Mouse (Mus musculus) limb, embryonic 11.5 days (tissue): Measurements from ENCODE around the gene Hspa2. TPM values are rescaled to one million over a fixed set of nuclear protein-coding genes. Genes with fewer than 3 reads are reported as not detected.
A peak's percentile ranks its signal among the peaks of the same experiment; 100 is the strongest.

Experiments used
- ATAC-seq: fragments of 200-750 bp; cut with Nextera tagmentation; 2 replicates; pipeline ENCODE4 v1.8.0; 2017; ENCODE audit warnings: low read depth; ENCODE audit not compliant: insufficient number of reproducible peaks, low FRiP score, low TSS enrichment
- DNase-seq: peaks from one replicate; pipeline ENCODE4 v3.0.0-alpha.2; 2015; ENCODE audit warnings: low spot score
- H3K27ac ChIP-seq: fragments of 300-500 bp; sonication (generic); replicated peaks from 2 replicates; pipeline ENCODE4 v1.5.1; 2014; ENCODE audit warnings: low read depth, mild to moderate bottlenecking, low read length
- H3K27me3 ChIP-seq: fragments of 300-500 bp; sonication (generic); 2 replicates; pipeline ENCODE4 v1.6.1; 2014; ENCODE audit warnings: mild to moderate bottlenecking, low read length, mixed read lengths; ENCODE audit not compliant: control insufficient read depth, insufficient read depth
- H3K36me3 ChIP-seq: fragments of 300-500 bp; sonication (generic); 2 replicates; pipeline ENCODE4 v1.6.1; 2014; ENCODE audit warnings: mild to moderate bottlenecking, low read length, moderate library complexity, mixed read lengths; ENCODE audit not compliant: control insufficient read depth, insufficient read depth
- H3K4me1 ChIP-seq: fragments of 300-500 bp; sonication (generic); 2 replicates; pipeline ENCODE4 v1.6.1; 2014; ENCODE audit warnings: low read length, mixed read lengths; ENCODE audit not compliant: control insufficient read depth, insufficient read depth
- H3K4me2 ChIP-seq: fragments of 300-500 bp; sonication (generic); 2 replicates; pipeline ENCODE4 v1.6.1; 2014; ENCODE audit warnings: low read depth, mild to moderate bottlenecking, moderate library complexity; ENCODE audit not compliant: severe bottlenecking
- H3K4me3 ChIP-seq: fragments of 300-500 bp; sonication (generic); 2 replicates; pipeline ENCODE4 v1.5.1; 2014; ENCODE audit warnings: low read depth, low read length
- H3K9ac ChIP-seq: fragments of 300-500 bp; sonication (generic); 2 replicates; pipeline ENCODE4 v1.6.1; 2014; ENCODE audit warnings: mild to moderate bottlenecking, low read length
- H3K9me3 ChIP-seq: fragments of 300-500 bp; sonication (generic); 2 replicates; pipeline ENCODE4 v1.6.1; 2016; ENCODE audit warnings: low read length; ENCODE audit not compliant: control insufficient read depth
- WGBS: fragments of 180-500 bp; shearing (Covaris S2); extraction: QIAGEN DNeasy Blood & Tissue Kit; methylation state at CpG from one replicate; pipeline ENCODE4 v1.1.7; 2014; 5-methylcytosine and 5-hydroxymethylcytosine counted together
- polyA plus RNA-seq: library from polyadenylated mRNA; unstranded; fragments of >200 nt; fragmentation: Nextera tagmentation; extraction: Ambion mirVana; gene quantifications from 2 replicates; pipeline ENCODE4 v1.2.1, GENCODE M21; 2014

Hspa2 gene
- 5.3 and 5.7 TPM in 2 replicates for polyA plus RNA-seq

DNA sequence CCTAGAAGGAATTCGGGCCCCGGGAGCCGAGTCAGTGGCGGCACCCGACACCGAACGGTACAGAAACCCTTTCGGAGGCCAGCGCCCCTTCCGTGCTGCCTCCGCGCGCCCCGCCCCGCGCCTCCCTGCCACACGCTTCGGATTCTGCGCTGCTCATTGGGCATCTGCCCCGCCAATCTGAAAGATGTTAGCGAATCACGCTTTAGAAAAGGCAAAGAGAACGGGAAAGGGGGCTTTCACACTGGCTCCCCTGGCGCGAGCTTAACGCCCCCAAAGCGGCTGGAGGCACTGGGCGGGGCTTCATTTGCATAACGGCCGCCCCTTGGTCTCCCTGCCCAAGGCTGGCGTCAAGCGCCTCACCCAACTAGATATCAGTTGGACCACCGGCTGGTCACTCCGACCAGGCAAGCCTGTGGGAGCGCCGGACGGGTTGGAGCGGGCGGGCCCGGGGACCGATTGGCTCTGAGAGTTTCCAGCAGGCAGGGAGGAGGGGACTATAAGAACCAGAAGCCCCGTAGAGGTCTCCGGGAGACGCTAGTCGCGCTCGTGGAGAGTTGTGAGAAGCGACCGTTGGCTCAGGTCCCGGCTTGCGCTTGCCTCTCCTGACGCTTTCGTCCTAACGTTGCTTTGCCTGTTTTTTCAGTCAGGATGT lies at the start of gene Hspa2:
Gene Hspa2 (plus strand): TSS at position 291 of the 652 bp plus-strand sequence.
- Histone ChIP-seq H3K27ac (no peak within 1 kb of the TSS), H3K4me2 (peak within 1 kb of the TSS; percentile 60), H3K4me1 (0 out of 2 replicates have a peak, but pooled peaks cover under 1% of the 10 kb centered on the region), H3K9me3 (no peaks in the 10 kb centered on the region), H3K9ac (peak within 1 kb of the TSS; percentile 60), H3K36me3 (no peaks in the 10 kb centered on the region), H3K27me3 (peaks cover 22% of the 10 kb centered on the region), H3K4me3 (peak within 1 kb of the TSS; percentile 68)
- WGBS, result 0% methylated on average over 54 of the region's 54 CpGs
- DNase-seq (peak; percentile 99), ATAC-seq (peak; percentile 97)

DNA sequence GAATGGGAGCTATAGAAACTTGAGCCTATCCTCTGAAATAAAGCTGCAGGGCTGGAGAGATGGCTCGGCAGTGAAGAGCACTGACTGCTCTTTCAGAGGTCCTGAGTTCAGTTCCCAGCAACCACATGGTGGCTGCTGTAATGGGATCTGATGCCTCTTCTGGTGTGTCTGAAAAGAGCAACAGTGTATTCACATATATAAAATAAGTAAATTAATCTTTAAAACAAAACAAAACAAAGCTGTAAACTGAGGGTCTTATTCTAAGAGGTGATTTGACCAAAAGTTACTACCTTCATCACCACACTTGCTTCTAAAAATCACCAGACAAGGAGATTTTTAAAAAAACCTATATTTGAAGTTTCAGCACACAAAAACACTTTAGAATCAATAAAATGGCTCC lies 43.1 kb upstream of the Hspa2 start:
- DNase-seq (no peak), ATAC-seq (no peak)
- Histone ChIP-seq H3K27me3 (no peaks in the 10 kb centered on the region), H3K27ac (no peak overlapping the region), H3K36me3 (no peaks in the 10 kb centered on the region), H3K4me2 (no peak overlapping the region), H3K9ac (no peak overlapping the region), H3K9me3 (no peaks in the 10 kb centered on the region), H3K4me1 (no peaks in the 10 kb centered on the region), H3K4me3 (no peak overlapping the region)
- WGBS, result 87% methylated on average over 1 of the region's 1 CpGs

DNA sequence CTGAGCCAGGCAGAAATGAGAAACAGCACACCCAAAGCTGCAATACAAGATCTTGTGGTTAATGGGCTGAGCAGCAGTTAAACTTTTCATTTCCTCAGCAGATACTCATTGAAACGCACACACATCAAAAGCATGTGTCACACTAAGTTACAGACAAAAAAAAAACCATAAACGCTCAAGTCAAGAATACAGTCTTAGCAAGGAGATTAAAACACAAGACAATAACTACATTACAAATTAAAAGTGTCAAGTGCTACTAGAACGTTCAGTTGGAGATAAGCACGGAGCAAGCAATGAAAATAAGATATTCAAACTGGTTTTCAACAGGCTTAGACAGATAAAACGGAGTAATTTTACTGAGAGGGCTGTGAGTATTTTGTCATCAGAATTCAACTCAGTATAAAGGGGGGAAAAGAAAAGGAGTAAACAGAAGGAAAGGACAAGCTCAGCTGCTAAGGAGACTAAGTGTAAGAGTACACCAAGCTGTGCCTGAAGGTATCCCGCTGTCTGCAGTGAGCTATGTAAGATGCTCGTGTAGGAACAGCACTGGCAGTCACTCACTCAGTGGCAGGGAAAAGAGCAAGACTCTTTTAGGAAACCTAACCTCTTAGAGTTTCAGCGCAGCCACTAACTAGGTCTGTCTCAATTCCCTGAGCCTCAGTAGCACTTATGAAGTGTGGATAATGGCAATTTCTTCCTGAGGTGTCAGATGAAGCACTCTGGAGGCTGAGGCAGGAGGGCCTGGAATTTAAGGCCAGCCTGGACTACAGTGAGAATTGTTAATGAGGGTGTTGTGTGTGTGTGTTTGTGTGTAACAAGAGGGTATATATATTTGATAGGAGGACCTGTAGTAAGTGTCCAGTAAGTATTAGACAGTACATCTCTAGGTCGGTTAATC lies 42.3 kb upstream of the Hspa2 start:
- ATAC-seq (no peak), DNase-seq (no peak)
- no peak overlapping the region for H3K4me3 ChIP-seq
- WGBS, result 58% methylated on average over 9 of the region's 9 CpGs
- no peaks in the 10 kb centered on the region for H3K27me3 ChIP-seq
- no peak overlapping the region for H3K27ac ChIP-seq
- no peak overlapping the region for H3K4me2 ChIP-seq
- no peaks in the 10 kb centered on the region for H3K4me1 ChIP-seq
- no peaks in the 10 kb centered on the region for H3K36me3 ChIP-seq
- H3K9me3 ChIP-seq, result no peaks in the 10 kb centered on the region
- H3K9ac ChIP-seq, result no peak overlapping the region

DNA sequence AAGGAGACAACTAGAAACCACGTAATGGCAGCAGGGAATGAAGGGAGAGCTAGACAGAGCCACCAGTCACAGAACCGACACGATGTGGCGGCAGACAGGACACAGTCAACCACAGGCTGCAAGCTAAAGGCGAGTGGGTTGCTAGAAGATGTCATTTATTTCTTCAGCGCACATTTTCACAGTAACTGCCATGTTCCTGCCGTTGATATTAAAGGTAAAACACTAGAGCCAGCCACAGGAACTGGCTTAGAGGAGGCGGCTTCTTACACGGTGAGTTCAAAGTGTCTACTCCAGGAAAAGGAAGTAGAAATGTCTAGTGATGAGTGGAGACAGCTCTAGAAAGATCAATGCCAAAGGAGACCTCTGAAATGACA lies 41.7 kb upstream of the Hspa2 start:
- H3K4me1 ChIP-seq, result peaks cover 6% of the 10 kb centered on the region
- ATAC-seq (no peak), DNase-seq (no peak)
- H3K4me3 ChIP-seq, result no peak overlapping the region
- no peak overlapping the region for H3K27ac ChIP-seq
- no peaks in the 10 kb centered on the region for H3K36me3 ChIP-seq
- WGBS, result 89% methylated on average over 9 of the region's 9 CpGs
- H3K9ac ChIP-seq, result no peak overlapping the region
- H3K27me3 ChIP-seq, result no peaks in the 10 kb centered on the region
- H3K4me2 ChIP-seq, result no peak overlapping the region
- H3K9me3 ChIP-seq, result no peaks in the 10 kb centered on the region

DNA sequence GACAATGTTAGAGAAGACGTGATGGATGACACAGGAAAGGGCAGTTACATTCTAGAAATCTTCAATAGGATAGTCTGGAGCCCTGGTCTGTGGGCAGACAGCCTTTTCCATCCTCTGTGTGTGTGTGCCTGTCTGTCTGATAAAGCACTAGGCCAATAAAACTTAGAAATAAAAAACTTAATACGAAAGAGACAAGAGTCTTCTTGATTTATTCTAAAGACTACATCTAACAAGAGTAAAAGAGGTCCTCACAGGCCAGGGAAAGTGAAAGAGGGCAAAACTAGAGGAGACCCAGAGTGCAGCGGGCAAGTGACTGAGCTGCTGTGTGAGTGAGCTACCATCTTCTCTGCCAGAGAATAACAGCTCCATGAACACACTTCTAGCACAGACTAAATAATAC lies 37.7 kb upstream of the Hspa2 start:
- no peak for DNase-seq
- Histone ChIP-seq H3K27ac (no peak overlapping the region), H3K4me2 (no peak overlapping the region), H3K9ac (no peak overlapping the region), H3K4me1 (peaks cover 21% of the 10 kb centered on the region), H3K27me3 (no peaks in the 10 kb centered on the region), H3K9me3 (no peaks in the 10 kb centered on the region), H3K4me3 (no peak overlapping the region), H3K36me3 (no peaks in the 10 kb centered on the region)
- WGBS, result 82% methylated on average over 3 of the region's 3 CpGs
- no peak for ATAC-seq

DNA sequence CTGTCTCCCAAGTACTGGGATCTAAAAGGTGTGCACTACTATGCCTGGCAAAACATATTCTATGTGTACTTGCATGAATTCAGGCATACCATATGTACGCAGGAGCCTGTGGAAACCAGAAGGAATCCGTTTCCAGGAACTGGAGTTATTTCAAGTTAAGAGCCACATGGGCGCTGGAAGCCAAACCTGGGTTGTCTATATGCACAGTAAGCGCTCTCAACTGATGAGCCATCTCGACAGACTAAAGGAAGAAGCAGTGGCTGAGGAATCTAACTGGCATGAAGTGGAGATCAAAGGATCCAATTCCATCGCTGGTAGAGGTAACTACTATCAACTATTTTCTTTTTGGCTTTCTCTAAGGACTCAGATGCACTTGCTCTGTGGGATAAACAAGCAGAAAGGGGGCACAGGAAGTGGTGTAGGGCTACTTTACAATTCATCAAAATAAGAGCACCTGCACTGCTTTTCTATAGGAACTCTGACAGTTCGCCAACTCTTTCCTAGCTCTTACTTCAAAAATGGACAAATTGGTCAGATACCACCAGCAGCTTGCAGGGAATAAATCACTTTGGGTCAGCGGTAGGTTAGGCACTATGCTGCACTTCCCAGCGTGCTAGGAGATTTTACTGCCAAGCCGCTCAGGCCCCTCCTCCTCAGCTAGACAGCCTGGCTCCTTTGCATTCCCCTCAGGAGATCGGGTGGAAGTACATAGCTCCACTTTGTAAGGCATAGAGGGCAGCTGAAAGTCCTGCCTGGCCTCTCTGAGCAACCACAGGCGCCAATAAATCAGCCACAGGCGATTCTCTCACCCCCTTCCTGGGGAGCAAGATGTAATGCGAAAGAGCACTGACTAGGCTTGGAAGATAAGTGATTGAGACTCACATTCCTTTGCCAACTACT lies 36.6 kb upstream of the Hspa2 start:
- Histone ChIP-seq H3K27me3 (no peaks in the 10 kb centered on the region), H3K4me3 (peak overlapping the region; percentile 11; the same call in 1 of the 2 replicates), H3K36me3 (no peaks in the 10 kb centered on the region), H3K4me1 (peaks cover 23% of the 10 kb centered on the region), H3K27ac (no peak overlapping the region), H3K9ac (0 out of 2 replicates have a peak overlapping the region, but pooled peaks have one; percentile 9), H3K4me2 (peak overlapping the region; percentile 84), H3K9me3 (no peaks in the 10 kb centered on the region)
- DNase-seq (peak; percentile 58), ATAC-seq (no peak)
- WGBS, result 18% methylated on average over 14 of the region's 14 CpGs

DNA sequence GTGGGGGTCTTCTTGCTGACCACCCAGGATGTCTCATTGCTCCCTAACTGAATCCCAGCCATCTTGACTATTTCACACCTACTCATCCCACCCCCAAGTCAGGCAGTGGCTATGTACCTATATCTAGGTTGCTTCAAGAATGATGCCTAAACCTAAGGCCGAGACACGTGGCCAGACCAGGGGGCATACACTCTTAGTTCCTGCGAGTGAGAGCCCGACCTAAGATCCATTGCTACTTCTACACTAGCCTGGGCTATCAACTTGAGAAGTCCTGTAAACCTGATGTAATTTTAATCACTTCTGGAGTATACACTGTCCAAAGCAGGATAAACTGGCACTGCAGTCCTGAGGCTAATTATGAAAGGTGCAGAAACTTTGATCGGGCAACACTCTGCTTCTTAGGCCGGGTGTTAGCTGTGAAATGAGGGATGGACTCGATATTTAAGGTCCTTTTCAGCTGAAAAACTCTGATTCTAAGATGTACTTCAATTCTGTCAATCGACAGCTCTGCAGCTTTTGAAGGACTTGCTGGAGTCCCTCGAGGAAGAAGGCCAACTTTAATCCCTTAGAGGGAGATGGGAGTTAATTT lies 35.7 kb upstream of the Hspa2 start:
- DNase-seq (no peak), ATAC-seq (no peak)
- Histone ChIP-seq H3K4me1 (peaks cover 25% of the 10 kb centered on the region), H3K4me3 (peak overlapping the region; percentile 60), H3K27ac (peak overlapping the region; percentile 96), H3K4me2 (peak overlapping the region; percentile 84), H3K36me3 (no peaks in the 10 kb centered on the region), H3K9ac (peak overlapping the region; percentile 82), H3K27me3 (no peaks in the 10 kb centered on the region), H3K9me3 (no peaks in the 10 kb centered on the region)
- 5% methylated on average over 9 of the region's 9 CpGs for WGBS
